Mouse (Mus musculus) neutrophil, adult 5-6 weeks (primary cell): ENCODE data around the gene Rnase13. TPM values are rescaled to one million over a fixed set of nuclear protein-coding genes. Genes with fewer than 3 reads are reported as not detected.
"Not testable (repeated sequence)": the region's sequence is repeated elsewhere in the genome, so short reads cannot be mapped to it uniquely, and the experiment has no call there.

Experiments used
- ATAC-seq: fragments of 151-379, 151-347 bp; 2 replicates; pipeline ENCODE4 v1.8.0; 2017; ENCODE audit warnings: mild to moderate bottlenecking, moderate TSS enrichment; ENCODE audit not compliant: insufficient number of reproducible peaks, poor library complexity, low FRiP score, severe bottlenecking; ENCODE audit errors: extremely low read depth
- total RNA-seq: library from RNA; stranded (forward); fragments of 200-1000 nt; gene quantifications from 2 replicates; pipeline ENCODE4 v1.2.3, GENCODE M21; 2017

Rnase13 gene
- total RNA-seq, result not detected in 2 replicates

GRCm38 (mm10) chr14:51922571-51922865 is at the start of gene Rnase13:
Rnase13 (minus strand) TSS chr14:51922773.
- no peak for ATAC-seq

GRCm38 (mm10) chr14:51967400-51967799 is 44.8 kb upstream of the Rnase13 start:
- no peak for ATAC-seq

GRCm38 (mm10) chr14:51960316-51960715 is 37.7 kb upstream of the Rnase13 start:
- no peak for ATAC-seq

GRCm38 (mm10) chr14:51943336-51943735 is 20.8 kb upstream of the Rnase13 start:
- ATAC-seq, result no peak

- ATAC-seq, result no peak
Measured at GRCm38 (mm10) chr14:51942236-51942635, 19.7 kb upstream of the Rnase13 start.

- no peak for ATAC-seq
Measured at GRCm38 (mm10) chr14:51941577-51941976, 19.0 kb upstream of the Rnase13 start.

GRCm38 (mm10) chr14:51940944-51941560 is 18.5 kb upstream of the Rnase13 start:
- ATAC-seq, result no peak

- ATAC-seq, result no peak
Measured at GRCm38 (mm10) chr14:51939005-51939404, 16.4 kb upstream of the Rnase13 start.

GRCm38 (mm10) chr14:51932092-51933020 is 9.8 kb upstream of the Rnase13 start:
- no peak for ATAC-seq

GRCm38 (mm10) chr14:51930824-51931223 is 8.3 kb upstream of the Rnase13 start:
- ATAC-seq, result no peak

- no peak for ATAC-seq
Measured at GRCm38 (mm10) chr14:51929968-51930367, 7.4 kb upstream of the Rnase13 start.

- ATAC-seq, result no peak
Measured at GRCm38 (mm10) chr14:51929309-51929943, 6.9 kb upstream of the Rnase13 start.

- not testable (repeated sequence) for ATAC-seq
Measured at GRCm38 (mm10) chr14:51926930-51927329, 4.4 kb upstream of the Rnase13 start.

GRCm38 (mm10) chr14:51923492-51923891 is 919 bp upstream of the Rnase13 start:
- ATAC-seq, result no peak

GRCm38 (mm10) chr14:51922910-51923309 is 337 bp upstream of the Rnase13 start:
- ATAC-seq, result no peak

- no peak for ATAC-seq
Measured at GRCm38 (mm10) chr14:51921759-51922570, 608 bp downstream of the Rnase13 start.

- ATAC-seq, result no peak
Measured at GRCm38 (mm10) chr14:51918966-51919365, 3.6 kb downstream of the Rnase13 start.

GRCm38 (mm10) chr14:51918125-51918524 is 4.4 kb downstream of the Rnase13 start, which contains the start of gene Tppp2:
Tppp2 (plus strand) TSS chr14:51918425.
- ATAC-seq, result no peak

- no peak for ATAC-seq
Measured at GRCm38 (mm10) chr14:51916539-51916938, 6.0 kb downstream of the Rnase13 start.
